Mouse (Mus musculus) heart, embryonic 13.5 days (tissue): ENCODE measurements around the gene Ubr4. TPM values are rescaled to one million over a fixed set of nuclear protein-coding genes. Genes with fewer than 3 reads are reported as not detected.
A peak's percentile ranks its signal among the peaks of the same experiment; 100 is the strongest.

Experiments
- ATAC-seq: fragments of 200-750 bp; cut with Nextera tagmentation; 2 replicates; pipeline ENCODE4 v1.8.0; 2017; ENCODE audit warnings: moderate TSS enrichment; ENCODE audit not compliant: insufficient number of reproducible peaks, low FRiP score, low TSS enrichment; ENCODE audit errors: extremely low read depth
- H3K27ac ChIP-seq: fragments of 300-500 bp; sonication (generic); replicated peaks from 2 replicates; pipeline ENCODE4 v1.5.1; 2015; ENCODE audit warnings: moderate library complexity, mild to moderate bottlenecking, inconsistent platforms
- H3K27me3 ChIP-seq: fragments of 300-500 bp; sonication (generic); replicated peaks from 2 replicates; pipeline ENCODE4 v1.6.1; 2015; ENCODE audit warnings: mild to moderate bottlenecking, inconsistent platforms
- H3K36me3 ChIP-seq: fragments of 300-500 bp; sonication (generic); 2 replicates; pipeline ENCODE4 v1.6.1; 2015; ENCODE audit warnings: mild to moderate bottlenecking, inconsistent platforms
- H3K4me1 ChIP-seq: fragments of 300-500 bp; sonication (generic); 2 replicates; pipeline ENCODE4 v1.6.1; 2015; ENCODE audit warnings: inconsistent platforms
- H3K4me2 ChIP-seq: fragments of 300-500 bp; sonication (generic); 2 replicates; pipeline ENCODE4 v1.6.1; 2015; ENCODE audit warnings: inconsistent platforms, mild to moderate bottlenecking, moderate library complexity
- H3K4me3 ChIP-seq: fragments of 300-500 bp; sonication (generic); 2 replicates; pipeline ENCODE4 v1.5.1; 2015; ENCODE audit warnings: moderate library complexity, mild to moderate bottlenecking, inconsistent platforms
- H3K9ac ChIP-seq: fragments of 300-500 bp; sonication (generic); 2 replicates; pipeline ENCODE4 v1.6.1; 2015; ENCODE audit warnings: inconsistent platforms, mild to moderate bottlenecking, moderate library complexity
- H3K9me3 ChIP-seq: fragments of 300-500 bp; sonication (generic); 2 replicates; pipeline ENCODE4 v1.6.1; 2016; ENCODE audit warnings: inconsistent platforms
- WGBS: fragments of 180-500 bp; shearing (Covaris S2); methylation state at CpG from one replicate; pipeline ENCODE4 v1.1.7; 2015; ENCODE audit warnings: mixed read lengths; 5-methylcytosine and 5-hydroxymethylcytosine counted together
- polyA plus RNA-seq: library from polyadenylated mRNA; unstranded; fragments of >200 nt; fragmentation: Nextera tagmentation; extraction: Ambion mirVana; gene quantifications from 2 replicates; pipeline ENCODE4 v1.2.1, GENCODE M21; 2015

Ubr4 gene
- polyA plus RNA-seq, 1 experiment from 2014 or later = 53.4 TPM

- WGBS = 71% methylated on average over 1 of the region's 1 CpGs
- H3K36me3 ChIP-seq = peaks cover 70% of the 10 kb centered on the region
Measured at GRCm38 (mm10) chr4:139489946-139490345, 137.5 kb downstream of the Ubr4 start.

DNA sequence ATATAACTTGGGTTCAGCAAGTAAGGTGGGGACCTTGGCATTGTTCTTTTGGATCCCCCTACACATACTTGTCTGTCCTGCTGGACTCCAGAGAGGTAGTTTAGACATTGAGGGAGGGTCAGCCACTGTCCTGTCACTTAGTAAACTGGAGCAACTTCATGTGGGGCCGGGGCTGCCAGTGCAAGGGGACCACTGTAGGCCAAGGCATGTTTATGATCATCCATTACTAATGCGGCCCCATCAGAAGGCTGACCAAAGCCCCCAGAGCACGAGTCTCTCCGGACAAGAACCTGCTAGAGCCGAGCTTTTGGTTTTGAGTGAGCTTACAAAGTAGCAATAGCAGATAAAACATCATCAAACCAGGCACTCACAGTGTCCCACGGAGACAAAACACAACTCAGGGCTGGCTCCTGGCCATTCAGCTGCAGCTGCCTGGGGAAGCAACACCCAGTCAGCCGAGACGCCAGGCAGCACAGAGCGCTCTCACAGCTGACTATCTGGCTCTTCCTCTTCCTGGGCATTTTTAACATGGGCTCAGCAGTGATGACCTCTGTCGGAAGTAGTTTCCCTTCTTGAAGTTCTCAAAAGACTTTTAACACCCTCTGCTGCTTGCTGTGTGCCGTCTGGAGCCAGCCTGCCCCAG lies 138.1 kb downstream of the Ubr4 start:
- 62% methylated on average over 11 of the region's 11 CpGs for WGBS
- Histone ChIP-seq H3K9ac (no peak overlapping the region; the same call in 1 of the 2 replicates), H3K4me1 (peaks cover 16% of the 10 kb centered on the region), H3K36me3 (peaks cover 64% of the 10 kb centered on the region), H3K9me3 (no peaks in the 10 kb centered on the region), H3K27me3 (no peaks in the 10 kb centered on the region), H3K4me2 (no peak overlapping the region), H3K4me3 (no peak overlapping the region), H3K27ac (peak overlapping the region; percentile 15; the same call in 1 of the 2 replicates)
- no peak for ATAC-seq

More at GRCm38 (mm10) chr4:139489946-139490345, 137.5 kb downstream of the Ubr4 start:
- H3K4me1 ChIP-seq = peaks cover 16% of the 10 kb centered on the region
- no peaks in the 10 kb centered on the region for H3K27me3 ChIP-seq
- peak overlapping the region; percentile 15; the same call in 1 of the 2 replicates for H3K27ac ChIP-seq
- ATAC-seq = no peak
- H3K9ac ChIP-seq = no peak overlapping the region; the same call in 1 of the 2 replicates
- H3K9me3 ChIP-seq = no peaks in the 10 kb centered on the region
- no peak overlapping the region for H3K4me3 ChIP-seq
- H3K4me2 ChIP-seq = no peak overlapping the region

DNA sequence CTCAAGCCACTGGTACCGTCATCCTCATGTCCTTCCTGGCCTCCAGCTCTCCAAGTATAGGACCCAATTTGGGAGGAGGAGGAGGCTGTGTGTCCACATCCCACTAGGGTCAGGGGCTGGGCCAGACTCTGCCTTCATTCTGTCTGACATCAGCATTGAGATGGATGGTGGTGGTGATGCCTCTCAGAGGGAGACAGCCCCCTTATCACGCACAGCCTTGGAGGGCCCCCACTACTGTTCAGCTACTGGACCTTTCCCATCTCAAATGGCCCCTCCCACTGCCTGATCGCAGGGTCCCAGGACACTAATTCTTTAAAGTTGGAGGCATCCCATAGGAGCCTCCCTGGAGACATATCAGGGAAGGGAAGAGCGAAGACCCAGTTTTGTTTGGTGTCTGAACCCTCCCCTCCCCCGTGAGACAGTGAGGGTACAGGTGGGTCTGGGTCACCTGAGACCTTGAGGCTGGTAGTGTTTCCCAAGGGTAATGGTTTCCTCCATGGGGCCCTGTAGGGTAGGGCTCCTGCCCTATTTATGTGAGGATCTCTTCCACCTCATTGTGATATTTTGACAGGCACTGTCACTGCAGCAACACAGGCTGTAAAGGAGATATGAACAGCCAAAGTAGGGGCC lies 139.2 kb downstream of the Ubr4 start:
- no peaks in the 10 kb centered on the region for H3K9me3 ChIP-seq
- 85% methylated on average over 5 of the region's 5 CpGs for WGBS
- H3K36me3 ChIP-seq = peaks cover 54% of the 10 kb centered on the region
- H3K27ac ChIP-seq = no peak overlapping the region
- H3K4me3 ChIP-seq = no peak overlapping the region
- H3K4me1 ChIP-seq = peaks cover 16% of the 10 kb centered on the region
- ATAC-seq = no peak
- no peak overlapping the region for H3K9ac ChIP-seq
- H3K4me2 ChIP-seq = no peak overlapping the region
- H3K27me3 ChIP-seq = no peaks in the 10 kb centered on the region

DNA sequence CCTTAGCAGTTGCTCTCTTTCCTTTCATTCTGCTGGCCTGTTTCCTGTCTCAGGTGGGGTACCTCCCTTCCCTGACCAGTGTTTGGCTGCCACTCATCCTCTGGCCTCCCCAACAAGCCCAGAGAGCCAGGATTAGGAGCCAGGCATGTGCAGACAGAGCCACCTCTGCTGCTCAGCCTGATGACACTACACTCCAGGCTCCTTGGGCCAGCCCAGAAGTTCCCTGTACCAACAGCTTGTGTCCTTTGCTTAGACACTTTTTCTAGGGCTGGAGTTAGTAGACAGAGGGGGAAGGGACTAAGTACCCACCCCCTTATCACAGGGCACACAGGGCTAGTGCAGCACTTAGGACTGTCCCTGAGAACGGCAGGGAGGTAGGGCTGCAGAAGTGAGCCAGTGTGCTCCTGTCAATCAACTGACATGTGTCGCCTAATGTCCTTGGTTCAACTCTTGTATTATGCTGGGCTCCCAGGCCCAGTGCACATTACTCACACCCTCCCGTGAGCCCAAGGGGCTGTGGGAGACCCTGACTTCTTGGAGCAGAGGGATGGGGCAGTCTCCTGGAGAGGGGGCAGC lies 139.9 kb downstream of the Ubr4 start:
- no peaks in the 10 kb centered on the region for H3K9me3 ChIP-seq
- H3K4me3 ChIP-seq = no peak overlapping the region
- H3K36me3 ChIP-seq = peaks cover 47% of the 10 kb centered on the region
- WGBS = 33% methylated on average over 3 of the region's 3 CpGs
- peaks cover 16% of the 10 kb centered on the region for H3K4me1 ChIP-seq
- H3K9ac ChIP-seq = no peak overlapping the region
- H3K27ac ChIP-seq = no peak overlapping the region
- H3K4me2 ChIP-seq = no peak overlapping the region
- ATAC-seq = 0 out of 2 replicates have a peak, but pooled peaks have one; percentile 14
- H3K27me3 ChIP-seq = no peaks in the 10 kb centered on the region

- no peak overlapping the region for H3K4me2 ChIP-seq
- no peak overlapping the region for H3K9ac ChIP-seq
- peaks cover 37% of the 10 kb centered on the region for H3K36me3 ChIP-seq
- H3K4me1 ChIP-seq = peaks cover 16% of the 10 kb centered on the region
- H3K27me3 ChIP-seq = no peaks in the 10 kb centered on the region
- H3K9me3 ChIP-seq = no peaks in the 10 kb centered on the region
- H3K27ac ChIP-seq = no peak overlapping the region
- H3K4me3 ChIP-seq = no peak overlapping the region
- no peak for ATAC-seq
- WGBS = 68% methylated on average over 9 of the region's 9 CpGs
Measured at GRCm38 (mm10) chr4:139493227-139494025, 141.0 kb downstream of the Ubr4 start.

DNA sequence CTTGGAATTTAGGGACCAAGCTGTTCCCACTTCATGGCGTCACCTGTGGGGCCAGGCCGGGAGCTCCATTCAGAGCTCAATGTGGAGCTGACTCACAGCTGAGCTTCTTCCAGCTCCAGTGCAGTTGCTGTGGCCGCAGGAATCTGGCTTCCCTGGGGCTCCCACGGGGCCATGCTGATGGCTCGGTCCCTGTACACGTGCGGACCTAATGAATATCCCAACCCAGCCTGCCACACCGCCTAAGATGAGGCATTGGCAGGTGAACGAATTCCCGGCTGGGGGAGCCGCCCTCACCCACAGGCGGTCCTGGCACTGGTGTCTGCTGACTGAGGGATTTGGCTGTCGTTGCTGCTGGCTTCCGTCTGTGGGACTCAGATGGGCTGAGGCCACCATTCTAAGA lies 148.4 kb downstream of the Ubr4 start:
- no peak for ATAC-seq
- Histone ChIP-seq H3K27me3 (no peaks in the 10 kb centered on the region), H3K36me3 (no peaks in the 10 kb centered on the region), H3K4me3 (no peak overlapping the region), H3K4me1 (peaks cover 4% of the 10 kb centered on the region; the same call in 1 of the 2 replicates), H3K9ac (no peak overlapping the region), H3K4me2 (no peak overlapping the region), H3K27ac (no peak overlapping the region), H3K9me3 (0 out of 2 replicates have a peak, but pooled peaks cover 9% of the 10 kb centered on the region)
- 51% methylated on average over 14 of the region's 14 CpGs for WGBS

DNA sequence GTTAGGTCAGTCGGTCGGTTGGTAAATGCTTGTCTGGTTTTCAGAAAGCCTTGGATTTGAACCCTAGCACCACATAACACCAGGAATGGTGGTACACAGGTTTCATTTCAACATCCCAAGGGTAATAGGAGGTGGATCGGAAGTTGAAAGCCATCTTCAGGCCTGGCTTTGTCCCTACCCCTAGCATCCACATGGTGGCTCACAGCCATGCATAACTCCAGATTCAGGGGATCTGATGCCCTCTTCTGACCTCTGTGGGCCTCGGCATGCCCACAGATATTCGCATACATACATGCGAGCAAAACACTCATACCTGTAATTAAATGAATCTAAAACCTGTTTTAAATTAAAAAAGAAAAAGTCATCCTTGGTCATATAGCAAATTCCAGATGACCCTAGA lies 149.3 kb downstream of the Ubr4 start:
- ATAC-seq = no peak
- no peak overlapping the region for H3K4me3 ChIP-seq
- peaks cover 4% of the 10 kb centered on the region; the same call in 1 of the 2 replicates for H3K4me1 ChIP-seq
- H3K9me3 ChIP-seq = 0 out of 2 replicates have a peak, but pooled peaks cover 10% of the 10 kb centered on the region
- H3K36me3 ChIP-seq = no peaks in the 10 kb centered on the region
- no peak overlapping the region for H3K27ac ChIP-seq
- no peak overlapping the region for H3K4me2 ChIP-seq
- H3K9ac ChIP-seq = no peak overlapping the region
- H3K27me3 ChIP-seq = no peaks in the 10 kb centered on the region
- WGBS = 76% methylated on average over 6 of the region's 6 CpGs

- ATAC-seq = no peak
- H3K4me3 ChIP-seq = no peak overlapping the region
- 0 out of 2 replicates have a peak, but pooled peaks cover 10% of the 10 kb centered on the region for H3K9me3 ChIP-seq
- H3K4me1 ChIP-seq = peaks cover 8% of the 10 kb centered on the region; the same call in 1 of the 2 replicates
- no peak overlapping the region for H3K9ac ChIP-seq
- WGBS = 78% methylated on average over 8 of the region's 8 CpGs
- H3K27ac ChIP-seq = no peak overlapping the region
- H3K4me2 ChIP-seq = no peak overlapping the region
- no peaks in the 10 kb centered on the region for H3K27me3 ChIP-seq
- no peaks in the 10 kb centered on the region for H3K36me3 ChIP-seq
Measured at GRCm38 (mm10) chr4:139503919-139504318, 151.5 kb downstream of the Ubr4 start.

DNA sequence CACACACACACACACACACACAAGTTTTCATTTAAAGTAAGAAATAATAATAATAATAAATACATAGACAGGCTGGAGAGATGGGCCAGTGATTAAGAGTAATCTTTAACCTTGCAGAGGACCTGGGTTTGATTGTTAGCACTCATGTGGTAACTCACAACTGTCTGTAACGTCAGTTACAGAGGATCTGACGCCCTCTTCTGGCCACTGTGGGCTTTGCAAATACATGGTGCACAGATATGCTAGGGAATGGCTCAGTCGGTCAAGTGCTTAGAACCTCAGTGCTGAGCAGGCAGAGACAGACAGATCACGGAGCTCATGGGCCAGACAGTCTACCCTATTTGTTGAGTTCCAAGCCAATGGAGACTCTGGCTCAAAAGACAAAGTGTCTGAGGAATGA lies 153.3 kb downstream of the Ubr4 start:
- ATAC-seq = no peak
- H3K4me3 ChIP-seq = no peak overlapping the region
- H3K27me3 ChIP-seq = no peaks in the 10 kb centered on the region
- WGBS = 75% methylated on average over 4 of the region's 4 CpGs
- H3K36me3 ChIP-seq = no peaks in the 10 kb centered on the region
- no peak overlapping the region for H3K4me2 ChIP-seq
- H3K9ac ChIP-seq = no peak overlapping the region
- peaks cover 6% of the 10 kb centered on the region; the same call in 1 of the 2 replicates for H3K4me1 ChIP-seq
- H3K9me3 ChIP-seq = 0 out of 2 replicates have a peak, but pooled peaks cover 10% of the 10 kb centered on the region
- H3K27ac ChIP-seq = no peak overlapping the region

DNA sequence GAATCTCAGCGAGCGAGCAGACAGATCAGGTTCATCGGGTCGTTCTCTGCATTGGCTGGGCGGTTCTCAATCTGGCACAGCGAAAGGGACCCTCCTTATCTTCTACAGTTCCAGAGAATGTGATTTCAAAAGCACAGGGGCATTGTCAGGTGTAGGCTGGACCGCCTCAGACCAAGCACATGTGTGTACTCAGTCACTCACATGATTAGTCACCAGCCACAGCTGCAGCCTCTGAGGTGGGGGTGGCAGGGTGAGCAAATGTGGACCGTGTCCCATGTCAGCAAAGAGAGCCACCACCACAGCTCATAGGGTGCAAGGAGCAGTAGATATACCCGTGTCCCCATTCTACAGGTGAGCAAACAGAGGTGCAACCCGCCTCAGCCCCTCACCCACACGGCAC lies 154.3 kb downstream of the Ubr4 start:
- ATAC-seq = no peak
- Histone ChIP-seq H3K36me3 (no peaks in the 10 kb centered on the region), H3K4me3 (no peak overlapping the region), H3K9me3 (0 out of 2 replicates have a peak, but pooled peaks cover 10% of the 10 kb centered on the region), H3K27me3 (no peaks in the 10 kb centered on the region), H3K27ac (no peak overlapping the region), H3K4me1 (peaks cover 4% of the 10 kb centered on the region; the same call in 1 of the 2 replicates), H3K9ac (no peak overlapping the region), H3K4me2 (no peak overlapping the region)
- WGBS = 84% methylated on average over 11 of the region's 11 CpGs

GRCm38 (mm10) chr4:139509069-139509468 lies 156.7 kb downstream of the Ubr4 start:
- Histone ChIP-seq H3K9me3 (peaks cover 10% of the 10 kb centered on the region; the same call in 1 of the 2 replicates), H3K4me2 (no peak overlapping the region), H3K27me3 (no peaks in the 10 kb centered on the region), H3K4me1 (peaks cover 4% of the 10 kb centered on the region; the same call in 1 of the 2 replicates), H3K9ac (no peak overlapping the region), H3K4me3 (no peak overlapping the region), H3K36me3 (no peaks in the 10 kb centered on the region), H3K27ac (no peak overlapping the region)
- WGBS = 90% methylated on average over 2 of the region's 2 CpGs
- no peak for ATAC-seq
